Mouse (Mus musculus) E14TG2a.4 (cell line): ENCODE results near the gene Ech1.
A peak's percentile ranks its signal among the peaks of the same experiment; 100 is the strongest.

Experiments
- H3K27me3 ChIP-seq: 2 replicates; pipeline ENCODE4 v1.6.1; 2014; ENCODE audit warnings: low read length, control low read depth; ENCODE audit not compliant: insufficient read depth
- H3K36me3 ChIP-seq: 2 replicates; pipeline ENCODE4 v1.6.1; 2014; ENCODE audit warnings: low read length, control low read depth; ENCODE audit not compliant: insufficient read depth
- H3K4me1 ChIP-seq: replicated peaks from 2 replicates; pipeline ENCODE4 v1.6.1; 2014; ENCODE audit warnings: low read depth, low read length, control low read depth
- H3K4me3 ChIP-seq: replicated peaks from 2 replicates; pipeline ENCODE4 v1.5.1; 2014; ENCODE audit warnings: mild to moderate bottlenecking, low read length
- H3K9me3 ChIP-seq: 2 replicates; pipeline ENCODE4 v1.6.1; 2014; ENCODE audit warnings: low read length, control low read depth
- CTCF ChIP-seq: conservative IDR thresholded peaks from 2 replicates; pipeline ENCODE4 v1.5.1; 2014; ENCODE audit warnings: low read length
- NANOG ChIP-seq: IDR thresholded peaks from 2 replicates; pipeline ENCODE4 v1.6.1; 2014; ENCODE audit warnings: borderline replicate concordance, low read length, mixed read lengths
- POU5F1 ChIP-seq: IDR thresholded peaks from 2 replicates; pipeline ENCODE4 v1.6.1; 2014; ENCODE audit warnings: low read length, borderline replicate concordance

The Ech1 gene

DNA sequence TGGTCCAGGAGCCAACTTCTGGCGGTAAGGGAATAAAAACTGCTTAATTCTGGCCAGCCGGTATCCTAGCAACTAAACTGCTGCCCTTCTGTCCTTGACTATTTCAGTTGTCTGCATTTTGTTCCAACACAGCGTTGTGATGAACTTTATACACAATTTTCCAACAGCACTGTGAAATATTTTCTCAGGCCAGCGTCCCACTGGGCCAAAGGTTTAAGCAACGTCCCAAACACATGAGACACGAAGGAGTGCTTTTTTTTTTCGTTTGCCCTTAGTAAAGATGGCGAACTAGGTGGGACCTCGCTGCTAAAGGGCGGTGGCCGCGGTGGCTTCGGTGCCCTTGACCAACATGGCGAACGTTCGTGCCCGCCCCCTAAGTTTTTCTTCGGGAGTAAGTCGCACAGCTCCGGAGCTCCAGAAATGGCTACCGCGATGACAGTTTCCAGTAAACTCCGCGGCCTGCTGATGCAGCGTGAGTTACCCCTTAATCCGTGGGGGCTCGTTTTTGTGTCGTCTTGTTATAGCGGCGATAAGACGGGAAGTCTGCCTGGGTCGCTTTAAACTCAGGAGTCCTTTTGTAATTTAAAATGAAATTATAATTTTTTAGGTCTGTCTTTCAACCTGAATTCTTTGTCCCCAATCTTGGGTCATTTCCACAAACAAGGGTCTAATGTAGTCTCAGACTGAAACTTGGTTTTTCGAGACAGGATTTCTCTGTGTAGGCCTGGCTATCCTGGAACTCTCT lies at the start of gene Ech1:
TSS of gene Ech1 (plus strand) at position 277 of the 745 bp plus-strand sequence.
- Histone ChIP-seq H3K4me1 (peaks cover 61% of the 10 kb centered on the region), H3K9me3 (peaks cover 5% of the 10 kb centered on the region), H3K4me3 (peak within 1 kb of the TSS; percentile 76), H3K27me3 (no peaks in the 10 kb centered on the region), H3K36me3 (peaks cover 60% of the 10 kb centered on the region)
- TF ChIP-seq CTCF (no peak), NANOG (no peak), POU5F1 (no peak)

DNA sequence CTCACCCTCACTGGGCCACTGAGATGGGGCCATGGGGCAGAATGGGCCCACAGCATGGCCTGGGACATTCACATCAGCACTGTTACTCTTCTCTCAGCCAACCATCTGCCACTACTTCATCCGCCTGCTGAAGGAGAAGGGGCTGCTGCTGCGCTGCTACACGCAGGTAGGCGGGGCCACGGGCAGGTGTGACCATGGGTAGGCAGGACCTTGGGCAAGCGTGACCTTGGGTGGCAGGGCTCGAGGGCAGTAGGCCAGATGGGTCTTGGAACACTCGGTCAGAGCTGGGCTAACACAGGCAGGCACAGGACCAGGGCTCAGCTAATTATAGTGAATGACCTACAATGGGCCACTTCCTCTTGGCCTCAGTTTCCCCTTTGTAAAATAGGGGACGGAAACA lies 46.2 kb upstream of the Ech1 start:
- H3K9me3 ChIP-seq, result no peaks in the 10 kb centered on the region
- H3K36me3 ChIP-seq, result peaks cover 4% of the 10 kb centered on the region; the same call in 1 of the 2 replicates

DNA sequence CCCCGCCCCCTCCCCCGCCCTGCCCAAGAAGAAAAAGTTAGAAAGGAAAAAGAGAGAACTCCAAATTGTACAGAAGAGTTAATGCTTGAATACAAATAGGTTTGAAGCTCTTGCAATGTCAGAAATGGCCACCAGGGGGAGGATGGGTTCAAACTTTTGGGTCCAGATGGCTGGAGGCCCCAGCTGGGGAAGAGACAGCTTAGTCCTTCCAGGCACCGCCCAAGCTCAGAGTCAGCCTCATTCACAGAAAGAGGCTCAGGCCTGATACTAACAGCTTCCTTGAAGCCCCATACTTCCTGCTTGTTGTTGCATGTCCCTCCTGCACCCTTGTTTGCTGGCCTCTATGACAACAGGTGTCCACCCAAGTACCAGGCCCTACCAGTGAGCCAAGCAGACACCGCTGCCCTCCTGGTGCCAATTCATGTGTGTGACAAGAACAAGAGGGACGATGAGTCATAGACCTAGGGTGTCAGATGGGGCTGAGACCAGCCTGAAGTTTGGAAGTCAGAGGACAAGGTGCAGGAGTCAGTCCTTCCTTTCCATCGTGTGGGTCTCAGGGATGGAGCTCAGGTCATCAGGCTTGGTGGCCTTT lies 44.9 kb upstream of the Ech1 start:
- H3K4me1 ChIP-seq, result peaks cover 51% of the 10 kb centered on the region
- 0 out of 2 replicates have a peak overlapping the region, but pooled peaks have one; percentile 23 for H3K4me3 ChIP-seq
- TF ChIP-seq NANOG (no peak), CTCF (peak; percentile 73)
- H3K36me3 ChIP-seq, result peaks cover 4% of the 10 kb centered on the region; the same call in 1 of the 2 replicates
- no peaks in the 10 kb centered on the region for H3K27me3 ChIP-seq
- H3K9me3 ChIP-seq, result no peaks in the 10 kb centered on the region

More for the DNA sequence above, 46.2 kb upstream of the Ech1 start:
- TF ChIP-seq NANOG (no peak), CTCF (no peak), POU5F1 (no peak)
- Histone ChIP-seq H3K27me3 (no peaks in the 10 kb centered on the region), H3K4me1 (peaks cover 45% of the 10 kb centered on the region), H3K4me3 (0 out of 2 replicates have a peak overlapping the region, but pooled peaks have one; percentile 20)

DNA sequence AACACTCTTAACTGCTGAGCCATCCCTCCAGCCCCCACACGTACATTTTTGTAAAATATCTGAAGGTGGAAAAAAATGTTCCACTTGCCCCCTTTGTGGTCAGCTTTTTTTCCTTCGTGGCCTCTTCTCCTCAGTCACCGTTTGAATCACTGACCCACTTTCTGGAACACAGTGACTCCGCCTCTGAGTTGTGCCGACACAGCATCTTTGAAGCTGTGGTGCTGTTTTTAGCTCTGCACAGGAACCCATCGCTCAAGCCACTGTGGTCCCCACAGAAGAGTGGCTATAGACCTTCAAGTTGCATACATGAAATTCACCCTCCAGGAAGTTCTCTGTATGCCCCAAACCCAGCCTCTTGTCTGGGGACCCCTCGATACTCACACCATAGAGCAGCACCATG lies 44.2 kb upstream of the Ech1 start:
- Histone ChIP-seq H3K27me3 (no peaks in the 10 kb centered on the region), H3K4me3 (no peak overlapping the region), H3K9me3 (no peaks in the 10 kb centered on the region), H3K4me1 (peaks cover 53% of the 10 kb centered on the region), H3K36me3 (peaks cover 4% of the 10 kb centered on the region; the same call in 1 of the 2 replicates)
- no peak for TF ChIP-seq NANOG
- TF ChIP-seq POU5F1, result no peak
- no peak for TF ChIP-seq CTCF

DNA sequence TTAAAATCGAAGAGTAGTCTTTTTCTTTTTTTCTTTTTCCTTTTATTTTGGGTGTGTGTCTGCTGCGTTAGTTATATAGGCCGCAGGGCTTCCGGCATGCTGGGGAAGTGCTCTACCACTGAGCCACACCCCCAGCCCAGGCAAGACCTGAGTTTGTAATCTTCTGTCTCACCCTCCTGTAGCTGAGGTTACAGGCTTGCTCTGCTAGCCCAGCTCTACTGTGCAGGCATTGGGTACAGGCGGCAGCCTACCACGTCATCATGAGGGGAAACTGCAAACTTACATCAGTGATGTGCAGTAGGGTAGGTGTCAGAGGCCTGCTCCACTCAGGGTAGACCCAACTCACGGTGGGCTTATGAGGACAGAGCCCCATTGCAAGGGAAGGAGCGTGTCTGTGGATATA lies 43.8 kb upstream of the Ech1 start:
- H3K36me3 ChIP-seq, result peaks cover 4% of the 10 kb centered on the region; the same call in 1 of the 2 replicates
- no peaks in the 10 kb centered on the region for H3K9me3 ChIP-seq
- H3K4me3 ChIP-seq, result no peak overlapping the region
- no peaks in the 10 kb centered on the region for H3K27me3 ChIP-seq
- H3K4me1 ChIP-seq, result peaks cover 52% of the 10 kb centered on the region
- TF ChIP-seq CTCF, result no peak
- no peak for TF ChIP-seq NANOG
- TF ChIP-seq POU5F1, result no peak

DNA sequence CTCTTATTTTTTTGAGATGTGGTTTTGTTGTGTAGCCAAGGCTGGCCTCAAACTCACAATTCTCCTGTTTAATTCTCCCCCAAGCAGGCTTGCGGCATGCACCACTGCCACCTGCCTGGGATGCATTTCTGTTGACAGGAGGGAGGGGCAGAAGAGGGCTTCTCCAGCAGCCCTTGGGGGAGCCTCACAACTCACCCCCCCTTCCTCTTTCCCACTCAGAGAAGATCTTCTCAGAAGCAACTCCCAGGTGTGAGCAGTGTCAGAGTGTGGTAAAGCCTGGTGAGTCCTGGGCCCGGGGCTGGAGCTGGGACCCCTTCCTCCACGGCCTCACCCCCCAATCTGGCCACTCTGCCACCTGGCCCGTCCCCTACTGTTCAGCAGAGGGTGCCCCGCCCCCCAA lies 39.9 kb upstream of the Ech1 start:
- Histone ChIP-seq H3K4me3 (no peak overlapping the region), H3K36me3 (no peaks in the 10 kb centered on the region; the same call in 1 of the 2 replicates), H3K9me3 (no peaks in the 10 kb centered on the region), H3K4me1 (peaks cover 58% of the 10 kb centered on the region), H3K27me3 (no peaks in the 10 kb centered on the region)
- TF ChIP-seq POU5F1 (no peak), CTCF (no peak), NANOG (no peak)

DNA sequence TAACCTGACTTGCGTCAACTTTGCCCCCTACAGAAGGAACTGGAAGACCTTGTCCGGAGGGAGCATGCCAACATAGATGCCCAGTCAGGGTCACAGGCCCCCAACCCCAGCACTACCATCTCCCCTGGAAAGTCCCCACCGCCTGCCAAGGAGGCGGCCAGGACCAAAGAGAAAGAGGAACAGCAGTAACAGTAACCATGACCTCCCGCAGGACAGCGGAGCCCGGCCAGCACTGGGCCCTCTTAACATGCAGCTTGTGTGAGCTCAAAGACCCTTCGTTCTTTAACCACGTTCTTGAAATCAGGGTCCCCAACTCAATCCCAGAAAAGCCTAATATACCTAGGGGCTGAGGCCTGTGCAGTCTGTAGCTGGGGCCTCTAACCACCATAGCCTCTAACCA lies 37.1 kb upstream of the Ech1 start:
- no peaks in the 10 kb centered on the region for H3K9me3 ChIP-seq
- TF ChIP-seq NANOG (no peak), CTCF (no peak), POU5F1 (no peak)

DNA sequence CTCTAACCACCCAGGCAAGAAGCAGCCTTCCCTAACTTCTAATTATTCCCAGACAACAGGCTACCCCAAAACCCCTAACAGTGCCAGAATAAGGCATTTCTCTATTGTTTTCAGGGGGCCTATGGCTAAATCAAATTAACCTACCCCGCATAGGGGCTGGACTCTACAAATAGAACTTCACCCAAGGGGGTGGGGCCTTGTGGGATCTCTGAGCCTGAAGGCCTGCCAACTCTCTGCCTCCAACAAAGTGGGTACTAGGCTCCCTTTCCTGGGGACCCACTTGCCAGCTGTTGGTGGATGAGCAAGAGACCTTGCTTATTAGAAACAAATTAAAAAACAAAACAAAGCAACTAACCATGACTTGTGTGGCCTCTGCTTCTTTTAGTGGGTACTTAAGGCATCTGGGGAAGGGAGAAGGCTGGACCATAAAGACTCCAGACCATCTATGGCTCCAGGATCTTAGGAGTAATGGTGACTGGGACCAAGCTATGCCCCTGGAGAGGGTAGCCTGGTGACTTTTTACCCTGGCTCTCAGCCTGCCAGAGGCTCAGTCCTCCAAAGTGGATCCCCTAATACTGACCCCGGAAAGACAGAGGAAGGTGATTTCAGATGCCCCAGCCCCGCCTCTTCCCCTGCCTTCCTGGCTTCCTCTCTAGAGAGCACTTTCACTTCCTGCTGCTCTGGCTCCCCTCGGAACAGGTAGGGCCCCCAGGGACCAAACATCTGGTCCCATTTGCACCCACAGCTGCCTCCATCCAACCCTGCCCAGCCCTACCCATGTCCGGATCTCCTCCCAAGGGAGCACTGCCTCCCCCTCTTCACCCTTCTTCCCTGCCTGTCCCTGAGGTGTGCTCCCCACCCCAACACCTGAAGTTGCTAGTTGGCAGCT lies 36.5 kb upstream of the Ech1 start, which contains the start of gene Rinl:
TSS of gene Rinl (plus strand) at position 663 of the 889 bp plus-strand sequence.
- H3K4me1 ChIP-seq, result peaks cover 60% of the 10 kb centered on the region
- H3K9me3 ChIP-seq, result no peaks in the 10 kb centered on the region
- H3K27me3 ChIP-seq, result no peaks in the 10 kb centered on the region
- no peaks in the 10 kb centered on the region; the same call in 1 of the 2 replicates for H3K36me3 ChIP-seq
- no peak for TF ChIP-seq POU5F1
- no peak for TF ChIP-seq NANOG
- no peak for TF ChIP-seq CTCF
- H3K4me3 ChIP-seq, result peak within 1 kb of the TSS; percentile 68

More for the DNA sequence above, 37.1 kb upstream of the Ech1 start:
- Histone ChIP-seq H3K27me3 (no peaks in the 10 kb centered on the region), H3K4me1 (peaks cover 64% of the 10 kb centered on the region), H3K36me3 (no peaks in the 10 kb centered on the region; the same call in 1 of the 2 replicates), H3K4me3 (no peak overlapping the region)
